Mouse (Mus musculus) CH12.LX (cell line): ENCODE results near the gene Rrad. TPM values are rescaled to one million over a fixed set of nuclear protein-coding genes. Genes with fewer than 3 reads are reported as not detected.

Experiments used
- DNase-seq: peaks from one replicate; pipeline ENCODE4 v3.0.0-alpha.2; 2013; ENCODE audit errors: extremely low read depth
- H3K27ac ChIP-seq: 2 replicates; pipeline ENCODE4 v1.5.1; 2012; ENCODE audit warnings: low read depth, mild to moderate bottlenecking, control low read depth, moderate library complexity; ENCODE audit not compliant: insufficient read depth
- H3K27me3 ChIP-seq: replicated peaks from 2 replicates; pipeline ENCODE3; 2012; ENCODE audit warnings: inconsistent platforms
- H3K36me3 ChIP-seq, 2 experiments: replicated peaks in 1 of 2; 2 replicates each; pipeline versions ENCODE3 to v1.6.1; 2012; ENCODE audit warnings: inconsistent platforms in 1 of 2, low read length in 1 of 2, mild to moderate bottlenecking in 1 of 2, mixed read lengths in 1 of 2, moderate library complexity in 1 of 2; ENCODE audit not compliant: control insufficient read depth in 1 of 2, insufficient read depth in 1 of 2
- H3K4me1 ChIP-seq, 2 experiments: 2 replicates each; pipeline ENCODE4 v1.6.1; 2012; ENCODE audit warnings: inconsistent platforms in 1 of 2, moderate library complexity in 1 of 2; ENCODE audit not compliant: insufficient read depth in 2 of 2, control insufficient read depth in 1 of 2
- H3K4me2 ChIP-seq: 2 replicates; pipeline ENCODE4 v1.6.1; 2012; ENCODE audit warnings: low read depth, mild to moderate bottlenecking, control low read depth; ENCODE audit not compliant: poor library complexity, insufficient read depth, severe bottlenecking
- H3K4me3 ChIP-seq, 3 experiments: fragments of 150-350 bp in 1 of 3; sonication (generic) in 1 of 3; replicated peaks in 1 of 3; 2 replicates each; pipeline versions ENCODE3 to v1.5.1; 2011 to 2012; ENCODE audit warnings: low read depth in 2 of 3, low read length in 2 of 3, mild to moderate bottlenecking in 2 of 3, moderate library complexity in 2 of 3, control low read depth in 1 of 3, improper control_type of control experiment in 1 of 3, inconsistent platforms in 1 of 3, mixed read lengths in 1 of 3; ENCODE audit not compliant: poor library complexity in 1 of 3
- H3K79me2 ChIP-seq: replicated peaks from 2 replicates; pipeline ENCODE4 v1.6.1; 2012; ENCODE audit warnings: mild to moderate bottlenecking, moderate library complexity; ENCODE audit not compliant: control insufficient read depth, poor library complexity, insufficient read depth, severe bottlenecking; ENCODE audit errors: extremely low read depth
- H3K9ac ChIP-seq: 2 replicates; pipeline ENCODE4 v1.6.1; 2012; ENCODE audit warnings: low read depth, mild to moderate bottlenecking, control low read depth, moderate library complexity; ENCODE audit not compliant: insufficient read depth
- H3K9me3 ChIP-seq: replicated peaks from 2 replicates; pipeline ENCODE3; 2012; ENCODE audit warnings: low read length, inconsistent platforms, mixed read lengths
- BHLHE40 ChIP-seq: IDR thresholded peaks from 2 replicates; pipeline ENCODE4 v1.6.1; 2011; ENCODE audit warnings: mild to moderate bottlenecking, low read depth, low read length, improper control_type of control experiment
- CHD1 ChIP-seq: IDR thresholded peaks from 2 replicates; pipeline ENCODE4 v1.6.1; 2012; ENCODE audit warnings: low read depth, low read length, improper control_type of control experiment, inconsistent platforms
- CHD2 ChIP-seq: IDR thresholded peaks from 2 replicates; pipeline ENCODE4 v1.6.1; 2011; ENCODE audit warnings: low read length, improper control_type of control experiment
- CTCF ChIP-seq, 2 experiments: IDR thresholded peaks in 1 of 2; conservative IDR thresholded peaks in 1 of 2; 2 replicates each; pipeline ENCODE4 v1.5.1; 2011 to 2012; ENCODE audit warnings: low read depth in 2 of 2, low read length in 2 of 2, improper control_type of control experiment in 1 of 2, inconsistent platforms in 1 of 2, mild to moderate bottlenecking in 1 of 2, moderate library complexity in 1 of 2
- ELF1 ChIP-seq: IDR thresholded peaks from 2 replicates; pipeline ENCODE4 v1.6.1; 2014; ENCODE audit warnings: low read depth, mild to moderate bottlenecking, inconsistent platforms, low read length, improper control_type of control experiment
- EP300 ChIP-seq: IDR thresholded peaks from 2 replicates; pipeline ENCODE4 v1.6.1; 2011; ENCODE audit warnings: low read length, improper control_type of control experiment
- ETS1 ChIP-seq: conservative IDR thresholded peaks from 2 replicates; pipeline ENCODE4 v1.6.1; 2012; ENCODE audit warnings: low read depth, mild to moderate bottlenecking, inconsistent platforms, low read length, improper control_type of control experiment, moderate library complexity
- HCFC1 ChIP-seq: IDR thresholded peaks from 2 replicates; pipeline ENCODE4 v1.6.1; 2012; ENCODE audit warnings: low read depth, mild to moderate bottlenecking, inconsistent platforms, low read length, improper control_type of control experiment
- IRF4 ChIP-seq: IDR thresholded peaks from 2 replicates; pipeline ENCODE4 v1.6.1; 2014; ENCODE audit warnings: low read depth, mild to moderate bottlenecking, inconsistent platforms, low read length, improper control_type of control experiment
- JUN ChIP-seq: IDR thresholded peaks from 2 replicates; pipeline ENCODE4 v1.6.1; 2011; ENCODE audit warnings: low read depth, mild to moderate bottlenecking, low read length, improper control_type of control experiment, moderate library complexity; ENCODE audit not compliant: insufficient read depth
- JUND ChIP-seq: conservative IDR thresholded peaks from 2 replicates; pipeline ENCODE4 v1.6.1; 2011; ENCODE audit warnings: low read depth, low read length, improper control_type of control experiment
- KAT2A ChIP-seq: IDR thresholded peaks from 2 replicates; pipeline ENCODE4 v1.6.1; 2012; ENCODE audit warnings: low read length, improper control_type of control experiment, inconsistent platforms; ENCODE audit not compliant: insufficient replicate concordance
- MAFK ChIP-seq: IDR thresholded peaks from 2 replicates; pipeline ENCODE4 v1.6.1; 2011; ENCODE audit warnings: low read length, improper control_type of control experiment; ENCODE audit not compliant: insufficient replicate concordance
- MAZ ChIP-seq: IDR thresholded peaks from 2 replicates; pipeline ENCODE4 v1.6.1; 2012; ENCODE audit warnings: low read depth, mild to moderate bottlenecking, inconsistent platforms, low read length, improper control_type of control experiment, moderate library complexity
- MXI1 ChIP-seq: IDR thresholded peaks from 2 replicates; pipeline ENCODE4 v1.6.1; 2011; ENCODE audit warnings: mild to moderate bottlenecking, low read depth, low read length, improper control_type of control experiment
- MYC ChIP-seq: IDR thresholded peaks from 2 replicates; pipeline ENCODE4 v1.6.1; 2011; ENCODE audit warnings: low read depth, mild to moderate bottlenecking, improper control_type of control experiment, low read length
- NELFE ChIP-seq: IDR thresholded peaks from 2 replicates; pipeline ENCODE4 v1.6.1; 2011; ENCODE audit warnings: low read depth, low read length, improper control_type of control experiment
- PAX5 ChIP-seq: IDR thresholded peaks from 2 replicates; pipeline ENCODE4 v1.6.1; 2012; ENCODE audit warnings: low read length, inconsistent platforms, mixed read lengths
- RAD21 ChIP-seq: IDR thresholded peaks from 2 replicates; pipeline ENCODE4 v1.6.1; 2011; ENCODE audit warnings: low read depth, mild to moderate bottlenecking, low read length, improper control_type of control experiment, moderate library complexity
- SIN3A ChIP-seq: IDR thresholded peaks from 2 replicates; pipeline ENCODE4 v1.6.1; 2012; ENCODE audit warnings: low read length, improper control_type of control experiment, inconsistent platforms
- TCF12 ChIP-seq: IDR thresholded peaks from 2 replicates; pipeline ENCODE4 v1.6.1; 2014; ENCODE audit warnings: low read depth, mild to moderate bottlenecking, inconsistent platforms, low read length, improper control_type of control experiment
- USF1 ChIP-seq: IDR thresholded peaks from 2 replicates; pipeline ENCODE4 v1.6.1; 2014; ENCODE audit warnings: low read depth, mild to moderate bottlenecking, inconsistent platforms, low read length, improper control_type of control experiment
- ZC3H11A ChIP-seq: IDR thresholded peaks from 2 replicates; pipeline ENCODE4 v1.6.1; 2012; ENCODE audit warnings: low read depth, mild to moderate bottlenecking, inconsistent platforms, low read length, improper control_type of control experiment
- ZKSCAN1 ChIP-seq: IDR thresholded peaks from 2 replicates; pipeline ENCODE4 v1.6.1; 2012; ENCODE audit warnings: low read depth, inconsistent platforms, low read length, improper control_type of control experiment, borderline replicate concordance
- ZMIZ1 ChIP-seq: IDR thresholded peaks from 2 replicates; pipeline ENCODE4 v1.6.1; 2012; ENCODE audit warnings: low read depth, mild to moderate bottlenecking, inconsistent platforms, low read length, improper control_type of control experiment
- dilution Hi-C: fragments of 300-500 bp; cut with MboI; formaldehyde crosslinking; loops from 2 replicates; pipeline ENCODE4 v1.14.3; 2020; ENCODE audit warnings: low sequenced_read_pairs; ENCODE audit not compliant: extremely low pct_unique_long_range_greater_than_20kb, extremely low pct_ligation_motif_present
- in situ Hi-C: fragments of 300-500 bp; cut with MboI; formaldehyde crosslinking; loops from 3 replicates; pipeline ENCODE4 v1.14.3; 2019; ENCODE audit warnings: low sequenced_read_pairs, low pct_ligation_motif_present, low pct_unique_long_range_greater_than_20kb, mixed read lengths
- polyA plus RNA-seq: library from polyadenylated mRNA; unstranded; fragments of >175 nt; gene quantifications from 2 replicates; pipeline ENCODE4 v1.2.1, GENCODE M21; 2012; ENCODE audit warnings: low read depth; ENCODE audit not compliant: insufficient read length
- total RNA-seq, 2 experiments: library from RNA; depleted of rRNA; stranded (reverse); fragments of 300-350 nt in 1 of 2; fragments of >200 nt in 1 of 2; gene quantifications; 2 replicates each; pipeline ENCODE4 v1.2.3; 2012 to 2014

Rrad gene
- total and polyA plus RNA-seq, 3 experiments: 30.9 to 32.3 (median 31.7) TPM

DNA sequence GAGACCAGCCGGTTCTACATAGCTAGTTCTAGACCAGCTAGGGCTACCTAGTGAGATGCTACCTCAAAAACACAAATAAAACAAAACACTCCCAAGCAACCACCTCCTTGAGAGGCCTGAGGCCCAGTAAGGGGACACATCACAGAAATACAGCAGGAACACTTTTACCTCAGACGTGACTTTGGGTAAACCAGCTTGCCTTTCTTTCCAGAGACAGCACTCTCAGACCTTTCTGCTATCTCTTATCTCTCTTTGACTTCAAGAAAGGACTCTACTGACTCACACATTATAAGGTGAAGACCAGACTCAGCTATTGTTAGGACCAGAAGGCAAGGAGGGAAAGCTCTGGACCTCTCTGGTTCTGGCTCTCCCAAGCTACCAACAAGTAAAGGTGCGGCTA lies 40.8 kb downstream of the Rrad start:
- H3K4me2 ChIP-seq: no peak overlapping the region
- no peak overlapping the region for H3K27ac ChIP-seq
- dilution Hi-C loops (no loop called here), in situ Hi-C loops (no loop called here)
- H3K4me3 ChIP-seq: no peak overlapping the region
- H3K4me1 ChIP-seq: peaks cover 3 to 23% of the 10 kb centered on the region in 2 experiments; a peak in 2 of 4 replicates
- H3K27me3 ChIP-seq: no peaks in the 10 kb centered on the region
- peaks cover 18 to 21% of the 10 kb centered on the region in 2 experiments for H3K36me3 ChIP-seq
- TF ChIP-seq ETS1 (no peak), ELF1 (no peak), MXI1 (no peak), ZKSCAN1 (no peak), MAZ (no peak), JUN (no peak), MAFK (no peak), JUND (no peak), SIN3A (no peak), BHLHE40 (no peak), CHD2 (no peak), KAT2A (no peak), ZMIZ1 (no peak), EP300 (no peak)
- H3K79me2 ChIP-seq: peaks cover 7% of the 10 kb centered on the region; the same call in 1 of the 2 replicates
- DNase-seq: no peak
- no peaks in the 10 kb centered on the region for H3K9me3 ChIP-seq
- H3K9ac ChIP-seq: no peak overlapping the region

DNA sequence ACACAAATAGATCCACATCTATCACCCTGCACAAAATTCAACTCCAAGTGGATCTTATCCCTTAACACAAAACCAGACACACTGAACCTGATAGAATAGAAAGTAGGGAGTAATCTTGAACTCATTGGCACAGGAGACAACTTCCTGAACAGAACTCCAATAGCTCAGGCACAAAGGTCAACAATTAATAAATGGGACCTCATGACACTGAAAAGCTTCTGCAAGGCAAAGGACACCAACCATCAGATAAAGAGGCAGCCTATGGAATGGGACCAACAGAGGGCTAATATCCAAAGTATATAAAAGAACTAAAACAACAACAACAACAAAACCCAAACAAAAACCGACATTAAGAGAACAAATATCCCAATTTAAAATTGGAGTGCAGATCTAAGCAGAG lies 46.6 kb downstream of the Rrad start:
- Histone ChIP-seq H3K27ac (no peak overlapping the region), H3K9me3 (peaks cover 11% of the 10 kb centered on the region), H3K79me2 (no peaks in the 10 kb centered on the region), H3K9ac (no peak overlapping the region), H3K4me1 (no peaks in the 10 kb centered on the region; a peak in 1 of 4 replicates), H3K4me3 (no peak overlapping the region), H3K27me3 (no peaks in the 10 kb centered on the region), H3K4me2 (no peak overlapping the region), H3K36me3 (no peaks in the 10 kb centered on the region)
- DNase-seq: no peak
- in situ Hi-C loops (no loop called here), dilution Hi-C loops (no loop called here)
- TF ChIP-seq CTCF (conservative IDR thresholded peaks at IDR 0.05 in 1 of 2, IDR thresholded peaks at IDR 0.05 in 1 of 2; ENCODE audit: low read depth in 2 of 2, low read length in 2 of 2) (no peak), HCFC1 (no peak), ZMIZ1 (no peak), TCF12 (no peak), ZKSCAN1 (no peak), RAD21 (no peak), IRF4 (no peak), MXI1 (no peak), CHD1 (no peak), MAZ (no peak), PAX5 (no peak), MYC (no peak), ZC3H11A (no peak), USF1 (no peak), NELFE (no peak)
